Comparison of ENCODE assay signal across 8 mouse cellular contexts in the genomic region with DNA sequence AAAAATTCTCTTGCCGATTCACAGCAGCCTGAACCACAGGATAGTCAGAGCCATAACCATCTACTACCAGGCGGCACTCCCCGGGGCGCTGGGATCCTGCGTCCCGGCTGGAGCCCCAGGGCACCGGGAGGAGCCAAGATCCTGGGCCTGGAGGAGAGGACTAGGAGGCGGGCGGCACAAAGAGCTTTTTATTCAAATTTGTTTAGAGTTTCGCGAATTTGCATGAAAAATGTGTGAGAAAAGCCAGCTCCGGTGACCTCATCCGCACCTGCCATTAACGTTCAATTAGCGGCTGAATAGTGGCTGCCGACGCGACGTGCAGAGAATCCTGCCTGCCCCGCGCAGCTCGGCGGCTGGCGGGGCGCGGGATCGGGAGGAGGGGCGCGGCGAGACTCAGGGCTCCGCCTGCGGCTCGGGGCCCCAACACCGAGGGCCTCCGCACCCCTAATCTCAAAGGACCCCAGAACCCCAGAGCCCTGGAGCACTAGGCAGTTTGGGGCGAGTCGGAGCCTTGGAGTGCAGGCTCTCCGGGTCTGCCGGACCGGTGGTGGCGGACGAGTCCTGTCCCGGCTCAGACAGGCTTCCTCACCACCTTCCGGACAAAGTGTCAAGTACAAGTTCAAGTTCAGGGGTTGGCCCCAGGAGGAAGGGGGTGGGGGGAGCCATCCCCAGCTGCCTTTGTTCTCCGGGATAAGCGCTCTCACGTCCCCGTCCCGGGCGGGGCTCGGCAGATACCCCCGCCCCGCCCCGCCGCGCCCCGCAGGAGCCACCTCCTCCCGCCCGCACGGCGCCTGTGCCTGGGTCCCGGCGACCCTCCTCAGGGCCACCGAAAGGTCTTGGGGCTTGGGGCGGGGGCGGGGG.
DNase-seq lines count a peak whose midpoint lies in the region; ATAC-seq lines count a peak whose summit lies in the region.

No protein-coding gene starts in this region.

- ATAC-seq in intestine, embryonic 15.5 days = 0 out of 2 replicates have a peak, but pooled peaks have one; percentile 15

- 1% methylated on average over 60 of the region's 66 CpGs for WGBS in forebrain, embryonic 10.5 days
- 2% methylated on average over 52 of the region's 66 CpGs for WGBS in intestine, embryonic 15.5 days

- H3K36me3 ChIP-seq in forebrain, embryonic 10.5 days (replicated peaks) = peaks cover 30% of the 10 kb centered on the region
- no peaks in the 10 kb centered on the region for H3K36me3 ChIP-seq in intestine, embryonic 15.5 days

- H3K4me2 ChIP-seq in intestine, embryonic 15.5 days (replicated peaks) = peak overlapping the region; percentile 69

- no peaks in the 10 kb centered on the region for H3K9me3 ChIP-seq in forebrain, embryonic 10.5 days
- H3K9me3 ChIP-seq in intestine, embryonic 15.5 days = no peaks in the 10 kb centered on the region

- H3K27me3 ChIP-seq in forebrain, embryonic 10.5 days (ENCODE audit: poor library complexity, severe bottlenecking) = peaks cover 100% of the 10 kb centered on the region
- H3K27me3 ChIP-seq in intestine, embryonic 15.5 days (replicated peaks) = peaks cover 98% of the 10 kb centered on the region

- no peak overlapping the region for H3K9ac ChIP-seq in intestine, embryonic 15.5 days

- DNase-seq in heart, adult 18-20 months = peak; percentile 5 to 35
- DNase-seq in heart, adult 9 months (ENCODE audit: low spot score in 2 of 2) = no peak
- DNase-seq in R1 (ENCODE audit: low read depth, low spot score) = peak; percentile 92
- DNase-seq in forebrain, embryonic 10.5 days (ENCODE audit: extremely low spot score, low spot score) = peak; percentile 83
- peak; percentile 37 for DNase-seq in lung, postnatal 10 days
- peak; percentile 50 for DNase-seq in testis, postnatal 14 days (ENCODE audit: low spot score)
- DNase-seq in gastrocnemius, adult 8-10 months (ENCODE audit: low spot score in 2 of 2) = no peak

- H3K4me3 ChIP-seq in forebrain, embryonic 10.5 days = peak overlapping the region; percentile 59
- H3K4me3 ChIP-seq in intestine, embryonic 15.5 days (replicated peaks) = peak overlapping the region; percentile 36

- peaks cover 91% of the 10 kb centered on the region for H3K4me1 ChIP-seq in forebrain, embryonic 10.5 days
- peaks cover 13% of the 10 kb centered on the region for H3K4me1 ChIP-seq in intestine, embryonic 15.5 days (replicated peaks)

- peak overlapping the region; percentile 95 for H3K27ac ChIP-seq in forebrain, embryonic 10.5 days
- no peak overlapping the region for H3K27ac ChIP-seq in intestine, embryonic 15.5 days

Comparison
In these comparisons a context has a peak if more than half of its experiments do, and no peak if none do; other contexts are left out.
1. DNase-seq: peak in heart, adult 18-20 months (2 of 2), R1 (single experiment), forebrain, embryonic 10.5 days (single experiment), lung, postnatal 10 days (single experiment) and testis, postnatal 14 days (single experiment); none in heart, adult 9 months (0 of 2) and gastrocnemius, adult 8-10 months (0 of 2).